Mouse (Mus musculus) thymus, adult 2 months (tissue): ENCODE measurements around the gene Medag. TPM values are rescaled to one million over a fixed set of nuclear protein-coding genes. Genes with fewer than 3 reads are reported as not detected.

Source experiments
- DNase-seq: peaks from one replicate; pipeline ENCODE4 v3.0.0; 2021
- H3K27ac ChIP-seq: fragments of 200-500 bp; 2 replicates; pipeline ENCODE4 v1.5.1; 2012; ENCODE audit warnings: low read length, control low read depth; ENCODE audit not compliant: control insufficient read depth, insufficient read depth
- H3K27me3 ChIP-seq: fragments of 200-500 bp; 2 replicates; pipeline ENCODE4 v1.6.1; 2012; ENCODE audit warnings: mild to moderate bottlenecking, low read length, moderate library complexity, mixed read lengths; ENCODE audit not compliant: control insufficient read depth, insufficient read depth
- H3K36me3 ChIP-seq: fragments of 200-500 bp; 2 replicates; pipeline ENCODE4 v1.6.1; 2012; ENCODE audit warnings: mild to moderate bottlenecking, low read length, moderate library complexity; ENCODE audit not compliant: control insufficient read depth, insufficient read depth
- H3K4me1 ChIP-seq: fragments of 200-500 bp; replicated peaks from 2 replicates; pipeline ENCODE4 v1.6.1; 2012; ENCODE audit warnings: low read length; ENCODE audit not compliant: control insufficient read depth, insufficient read depth
- H3K4me3 ChIP-seq: fragments of 200-500 bp; 2 replicates; pipeline ENCODE4 v1.5.1; 2012; ENCODE audit warnings: mild to moderate bottlenecking, low read length, control low read depth, moderate library complexity; ENCODE audit not compliant: control insufficient read depth, insufficient read depth
- CTCF ChIP-seq: fragments of 200-500 bp; IDR thresholded peaks from 2 replicates; pipeline ENCODE4 v1.5.1; 2012; ENCODE audit warnings: mild to moderate bottlenecking, control low read depth, low read length, moderate library complexity, borderline replicate concordance; ENCODE audit not compliant: control insufficient read depth, poor library complexity, insufficient read depth; ENCODE audit errors: extremely low read depth
- POLR2A ChIP-seq: fragments of 200-500 bp; IDR thresholded peaks from 2 replicates; pipeline ENCODE4 v1.6.1; 2012; ENCODE audit warnings: mild to moderate bottlenecking, low read length, control low read depth, moderate library complexity; ENCODE audit not compliant: control insufficient read depth, poor library complexity, insufficient read depth; ENCODE audit errors: extremely low read depth
- WGBS: fragments of 180-500 bp; shearing (Covaris S2); methylation state at CpG from one replicate; pipeline ENCODE4 v1.1.7; 2018; 5-methylcytosine and 5-hydroxymethylcytosine counted together
- polyA plus RNA-seq: library from polyadenylated mRNA; depleted of rRNA; stranded (reverse); fragments of >200 nt; gene quantifications from 2 replicates; pipeline ENCODE4 v1.2.3, GENCODE M21; 2012

Gene Medag
- polyA plus RNA-seq, 1 experiment, result 2.8 TPM

DNA sequence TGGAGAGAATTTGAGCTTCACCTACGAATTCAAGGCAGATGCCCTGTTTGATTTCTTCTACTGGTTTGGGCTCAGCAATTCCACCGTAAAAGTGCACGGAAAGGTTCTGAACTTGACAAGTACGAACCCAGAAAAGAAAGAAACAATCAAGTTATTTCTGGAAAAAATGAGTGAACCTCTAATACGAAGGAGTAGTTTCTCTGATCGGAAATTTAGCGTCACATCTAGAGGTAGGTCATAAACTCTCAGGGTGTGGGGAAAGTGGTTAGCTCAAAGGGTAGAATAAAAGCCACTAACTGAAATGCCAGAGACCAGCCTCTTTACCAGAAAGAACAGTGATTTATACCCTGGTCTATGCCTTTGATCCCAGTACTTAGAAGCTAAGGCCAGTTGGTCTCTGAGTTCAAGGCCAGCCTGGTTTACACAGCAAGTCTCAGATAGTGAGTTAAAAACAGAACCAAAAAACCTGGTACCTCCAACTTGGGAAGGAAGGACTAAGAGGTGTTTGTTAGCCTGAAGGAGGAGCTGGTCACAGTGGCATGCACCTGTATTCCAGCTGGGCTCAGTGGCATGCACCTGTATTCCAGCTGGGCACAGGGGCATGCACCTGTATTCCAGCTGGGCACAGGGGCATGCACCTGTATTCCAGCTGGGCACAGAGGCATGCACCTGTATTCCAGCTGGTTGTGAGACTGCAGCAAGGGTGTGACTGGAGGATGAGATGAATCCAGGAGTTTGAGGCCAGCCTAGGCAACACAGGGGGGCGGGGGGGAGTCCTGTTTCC lies 15.9 kb downstream of the Medag start:
- H3K36me3 ChIP-seq, result no peaks in the 10 kb centered on the region
- H3K27me3 ChIP-seq, result no peaks in the 10 kb centered on the region
- peak overlapping the region; percentile 100 for H3K27ac ChIP-seq
- TF ChIP-seq CTCF, result 0 out of 2 replicates have a peak, but pooled peaks have one; percentile 35
- no peak for TF ChIP-seq POLR2A
- DNase-seq, result peak; percentile 34
- no peak overlapping the region for H3K4me3 ChIP-seq
- peaks cover 30% of the 10 kb centered on the region for H3K4me1 ChIP-seq
- WGBS, result 68% methylated on average over 8 of the region's 8 CpGs

- H3K27ac ChIP-seq, result peak overlapping the region; percentile 100
- TF ChIP-seq CTCF (0 out of 2 replicates have a peak, but pooled peaks have one; percentile 36), POLR2A (no peak)
- H3K36me3 ChIP-seq, result no peaks in the 10 kb centered on the region
- no peak overlapping the region for H3K4me3 ChIP-seq
- DNase-seq, result peak; percentile 78
- H3K27me3 ChIP-seq, result no peaks in the 10 kb centered on the region
- peaks cover 31% of the 10 kb centered on the region for H3K4me1 ChIP-seq
- WGBS, result 1% methylated on average over 6 of the region's 6 CpGs
Measured at GRCm38 (mm10) chr5:149428347-149428746, 16.8 kb downstream of the Medag start.

DNA sequence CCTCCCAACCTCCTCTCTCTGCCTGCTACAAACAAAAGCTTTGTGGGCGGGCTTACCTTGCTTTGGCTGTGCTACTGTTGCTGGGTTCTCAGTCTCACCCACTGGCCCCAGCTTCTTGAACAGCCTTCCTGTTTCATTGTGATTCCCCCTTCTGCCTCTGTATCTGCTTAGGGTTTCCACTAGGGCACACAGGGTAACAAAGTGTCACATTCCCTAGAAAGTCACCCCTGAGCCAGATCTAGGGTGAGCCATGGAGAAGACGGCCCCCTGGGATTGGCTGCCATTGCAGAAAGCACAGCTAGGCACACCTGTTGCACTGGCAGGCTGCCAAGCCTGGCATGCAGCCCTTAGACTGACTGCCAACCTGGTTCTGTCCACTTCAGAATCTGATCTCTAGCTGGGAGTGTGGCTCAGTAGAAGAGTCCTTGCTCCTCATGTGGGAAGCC lies 17.3 kb downstream of the Medag start:
- Histone ChIP-seq H3K4me3 (no peak overlapping the region), H3K36me3 (no peaks in the 10 kb centered on the region), H3K27me3 (no peaks in the 10 kb centered on the region), H3K4me1 (peaks cover 35% of the 10 kb centered on the region), H3K27ac (peak overlapping the region; percentile 100)
- peak; percentile 71 for DNase-seq
- TF ChIP-seq POLR2A (no peak), CTCF (0 out of 2 replicates have a peak, but pooled peaks have one; percentile 31)
- WGBS, result 4% methylated on average over 2 of the region's 2 CpGs

DNA sequence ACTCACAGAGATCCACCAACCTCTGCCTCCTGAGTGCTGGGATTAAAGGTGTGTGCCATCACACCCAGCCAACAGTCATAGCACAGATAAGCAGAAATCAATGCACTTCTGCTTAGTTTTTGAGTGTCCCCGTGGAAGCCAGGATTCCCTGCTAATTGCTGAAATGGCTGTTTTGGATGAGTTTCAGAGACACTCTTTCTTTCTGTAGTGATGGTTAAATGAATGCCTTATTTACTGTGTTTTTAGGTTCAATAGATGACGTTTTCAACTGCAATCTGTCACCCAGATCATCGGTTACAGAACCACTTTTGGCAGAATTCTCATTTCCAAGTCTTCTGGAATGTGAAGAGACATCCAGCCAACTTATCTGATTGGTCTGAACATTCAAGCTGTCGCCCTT lies 18.0 kb downstream of the Medag start:
- DNase-seq, result no peak
- Histone ChIP-seq H3K4me3 (no peak overlapping the region), H3K4me1 (peaks cover 40% of the 10 kb centered on the region), H3K36me3 (no peaks in the 10 kb centered on the region), H3K27me3 (no peaks in the 10 kb centered on the region), H3K27ac (peak overlapping the region; percentile 100)
- TF ChIP-seq POLR2A (no peak), CTCF (no peak)
- 83% methylated on average over 4 of the region's 4 CpGs for whole genome bisulfite sequencing

GRCm38 (mm10) chr5:149430943-149431342 lies 19.4 kb downstream of the Medag start:
- no peak overlapping the region for H3K27ac ChIP-seq
- H3K36me3 ChIP-seq, result no peaks in the 10 kb centered on the region
- TF ChIP-seq CTCF (no peak), POLR2A (no peak)
- 26% methylated on average over 3 of the region's 3 CpGs for WGBS
- DNase-seq, result peak; percentile 26
- H3K4me3 ChIP-seq, result no peak overlapping the region
- peaks cover 45% of the 10 kb centered on the region for H3K4me1 ChIP-seq
- H3K27me3 ChIP-seq, result no peaks in the 10 kb centered on the region

- H3K4me1 ChIP-seq, result peaks cover 37% of the 10 kb centered on the region
- DNase-seq, result no peak
- H3K4me3 ChIP-seq, result no peak overlapping the region
- H3K27me3 ChIP-seq, result no peaks in the 10 kb centered on the region
- WGBS, result 45% methylated on average over 7 of the region's 7 CpGs
- no peak overlapping the region for H3K27ac ChIP-seq
- H3K36me3 ChIP-seq, result no peaks in the 10 kb centered on the region
- TF ChIP-seq POLR2A (no peak), CTCF (no peak)
Measured at GRCm38 (mm10) chr5:149433618-149434017, 22.1 kb downstream of the Medag start.

- Histone ChIP-seq H3K4me3 (no peak overlapping the region), H3K27me3 (no peaks in the 10 kb centered on the region), H3K27ac (no peak overlapping the region), H3K36me3 (no peaks in the 10 kb centered on the region), H3K4me1 (peaks cover 32% of the 10 kb centered on the region)
- DNase-seq, result no peak
- TF ChIP-seq CTCF, result no peak
- TF ChIP-seq POLR2A, result no peak
- 27% methylated on average over 9 of the region's 9 CpGs for WGBS
Measured at GRCm38 (mm10) chr5:149434141-149434690, 22.7 kb downstream of the Medag start.
